Mouse (Mus musculus): ENCODE data around the gene Zfp408. TPM values are rescaled to one million over a fixed set of nuclear protein-coding genes. Genes with fewer than 3 reads are reported as not detected.

Zfp408 gene
- polyA plus RNA-seq, 1 experiment from 2014 or later: 7.5 TPM

DNA sequence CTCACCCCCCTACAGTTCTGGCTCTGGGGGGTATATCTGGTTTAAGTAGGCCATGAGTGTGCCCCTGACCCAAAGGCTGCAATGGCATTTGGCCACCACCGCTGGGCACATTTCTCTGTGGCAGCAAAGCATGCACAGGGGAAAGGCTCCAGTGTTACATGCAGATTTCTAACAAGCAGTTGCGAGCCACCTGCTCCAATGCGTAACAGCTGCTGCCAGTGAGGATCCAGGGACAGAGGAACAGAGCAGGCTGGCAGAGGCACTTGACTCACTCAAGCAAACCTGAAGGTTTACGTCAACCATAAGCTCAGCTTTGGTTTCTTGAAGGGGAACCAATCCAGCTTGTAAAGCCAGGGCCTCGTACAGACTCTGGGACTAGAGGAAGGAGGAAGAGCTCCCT, 25.3 kb upstream of the Zfp408 start:
- H3K4me3 ChIP-seq (ENCODE audit: low read depth, low read length): no peak overlapping the region
- H3K27ac ChIP-seq (ENCODE audit: low read depth, low read length): no peak overlapping the region
- no peaks in the 10 kb centered on the region for H3K9me3 ChIP-seq (replicated peaks; ENCODE audit: control insufficient read depth, low read length)
- DNase-seq (ENCODE audit: low spot score) (no peak), ATAC-seq (no peak)
- no peaks in the 10 kb centered on the region for H3K27me3 ChIP-seq (replicated peaks; ENCODE audit: control insufficient read depth, insufficient read depth, low read length)
- no peak overlapping the region for H3K4me2 ChIP-seq (ENCODE audit: low read length)
- no peaks in the 10 kb centered on the region for H3K4me1 ChIP-seq (ENCODE audit: control insufficient read depth, insufficient read depth, low read length)
- H3K9ac ChIP-seq (ENCODE audit: low read length): no peak overlapping the region
- 91% methylated on average over 5 of the region's 5 CpGs for WGBS
- peaks cover 93% of the 10 kb centered on the region for H3K36me3 ChIP-seq (ENCODE audit: control insufficient read depth, insufficient read depth, low read length)

DNA sequence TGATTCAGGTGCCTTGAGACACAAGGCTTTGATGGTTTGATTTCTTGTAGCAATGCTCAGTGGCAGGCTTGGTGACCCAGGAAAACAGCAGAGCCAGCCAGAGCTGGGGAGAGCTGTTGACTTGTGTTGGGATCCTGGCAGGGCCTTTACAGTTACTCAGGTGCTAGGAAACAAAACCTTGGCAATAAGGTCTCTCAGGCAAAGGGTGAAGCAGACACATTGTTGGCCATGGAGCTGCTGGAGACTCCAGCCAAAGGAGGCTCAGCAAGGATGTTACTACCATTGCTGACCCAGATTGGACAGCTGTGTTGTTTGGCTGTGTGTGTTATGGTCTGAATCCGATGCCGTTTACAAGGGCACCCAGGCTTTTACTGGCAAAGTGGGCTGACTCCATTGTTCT, 24.0 kb upstream of the Zfp408 start:
- no peak for DNase-seq (ENCODE audit: low spot score)
- no peaks in the 10 kb centered on the region for H3K4me1 ChIP-seq (ENCODE audit: control insufficient read depth, insufficient read depth, low read length)
- ATAC-seq: no peak
- no peak overlapping the region for H3K9ac ChIP-seq (ENCODE audit: low read length)
- no peak overlapping the region for H3K4me3 ChIP-seq (ENCODE audit: low read depth, low read length)
- no peak overlapping the region for H3K4me2 ChIP-seq (ENCODE audit: low read length)
- H3K27ac ChIP-seq (ENCODE audit: low read depth, low read length): no peak overlapping the region
- 97% methylated on average over 2 of the region's 2 CpGs for WGBS
- H3K9me3 ChIP-seq (replicated peaks; ENCODE audit: control insufficient read depth, low read length): no peaks in the 10 kb centered on the region
- no peaks in the 10 kb centered on the region for H3K27me3 ChIP-seq (replicated peaks; ENCODE audit: control insufficient read depth, insufficient read depth, low read length)
- peaks cover 94% of the 10 kb centered on the region for H3K36me3 ChIP-seq (ENCODE audit: control insufficient read depth, insufficient read depth, low read length)

- H3K27ac ChIP-seq (ENCODE audit: low read depth, low read length): no peak overlapping the region
- H3K27me3 ChIP-seq (replicated peaks; ENCODE audit: control insufficient read depth, insufficient read depth, low read length): no peaks in the 10 kb centered on the region
- no peaks in the 10 kb centered on the region for H3K9me3 ChIP-seq (replicated peaks; ENCODE audit: control insufficient read depth, low read length)
- no peaks in the 10 kb centered on the region for H3K4me1 ChIP-seq (ENCODE audit: control insufficient read depth, insufficient read depth, low read length)
- ATAC-seq: no peak
- H3K4me2 ChIP-seq (ENCODE audit: low read length): no peak overlapping the region
- H3K9ac ChIP-seq (ENCODE audit: low read length): no peak overlapping the region
- H3K4me3 ChIP-seq (ENCODE audit: low read depth, low read length): no peak overlapping the region
- H3K36me3 ChIP-seq (ENCODE audit: control insufficient read depth, insufficient read depth, low read length): peaks cover 83% of the 10 kb centered on the region
- WGBS: 89% methylated on average over 6 of the region's 6 CpGs
- no peak for DNase-seq (ENCODE audit: low spot score)
These were observed 20.4 kb upstream of the Zfp408 start for GRCm38 (mm10) chr2:91670038-91670437.

- Histone ChIP-seq H3K9ac (ENCODE audit: low read length) (no peak overlapping the region), H3K9me3 (replicated peaks; ENCODE audit: control insufficient read depth, low read length) (no peaks in the 10 kb centered on the region), H3K36me3 (ENCODE audit: control insufficient read depth, insufficient read depth, low read length) (peaks cover 85% of the 10 kb centered on the region), H3K4me2 (ENCODE audit: low read length) (no peak overlapping the region), H3K4me1 (ENCODE audit: control insufficient read depth, insufficient read depth, low read length) (no peaks in the 10 kb centered on the region), H3K27me3 (replicated peaks; ENCODE audit: control insufficient read depth, insufficient read depth, low read length) (no peaks in the 10 kb centered on the region), H3K27ac (ENCODE audit: low read depth, low read length) (no peak overlapping the region), H3K4me3 (ENCODE audit: low read depth, low read length) (no peak overlapping the region)
- no peak for ATAC-seq
- WGBS: 88% methylated on average over 8 of the region's 8 CpGs
- no peak for DNase-seq (ENCODE audit: low spot score)
These were observed 19.7 kb upstream of the Zfp408 start for GRCm38 (mm10) chr2:91669326-91669725.

GRCm38 (mm10) chr2:91667747-91668146, 18.2 kb upstream of the Zfp408 start:
- Histone ChIP-seq H3K36me3 (ENCODE audit: control insufficient read depth, insufficient read depth, low read length) (peaks cover 85% of the 10 kb centered on the region), H3K27me3 (replicated peaks; ENCODE audit: control insufficient read depth, insufficient read depth, low read length) (no peaks in the 10 kb centered on the region), H3K9me3 (replicated peaks; ENCODE audit: control insufficient read depth, low read length) (no peaks in the 10 kb centered on the region), H3K4me1 (ENCODE audit: control insufficient read depth, insufficient read depth, low read length) (no peaks in the 10 kb centered on the region), H3K27ac (ENCODE audit: low read depth, low read length) (no peak overlapping the region), H3K4me2 (ENCODE audit: low read length) (no peak overlapping the region), H3K4me3 (ENCODE audit: low read depth, low read length) (no peak overlapping the region), H3K9ac (ENCODE audit: low read length) (no peak overlapping the region)
- DNase-seq (ENCODE audit: low spot score): no peak
- no peak for ATAC-seq
- 72% methylated on average over 2 of the region's 2 CpGs for WGBS

GRCm38 (mm10) chr2:91666386-91666910, 16.9 kb upstream of the Zfp408 start:
- Histone ChIP-seq H3K9ac (ENCODE audit: low read length) (no peak overlapping the region), H3K4me3 (ENCODE audit: low read depth, low read length) (no peak overlapping the region), H3K27ac (ENCODE audit: low read depth, low read length) (no peak overlapping the region), H3K36me3 (ENCODE audit: control insufficient read depth, insufficient read depth, low read length) (peaks cover 83% of the 10 kb centered on the region), H3K4me1 (ENCODE audit: control insufficient read depth, insufficient read depth, low read length) (no peaks in the 10 kb centered on the region), H3K9me3 (replicated peaks; ENCODE audit: control insufficient read depth, low read length) (no peaks in the 10 kb centered on the region), H3K4me2 (ENCODE audit: low read length) (no peak overlapping the region), H3K27me3 (replicated peaks; ENCODE audit: control insufficient read depth, insufficient read depth, low read length) (no peaks in the 10 kb centered on the region)
- ATAC-seq (no peak), DNase-seq (ENCODE audit: low spot score) (no peak)
- WGBS: 95% methylated on average over 6 of the region's 6 CpGs

GRCm38 (mm10) chr2:91664780-91665179, 15.2 kb upstream of the Zfp408 start:
- DNase-seq (ENCODE audit: low spot score): no peak
- peaks cover 73% of the 10 kb centered on the region for H3K36me3 ChIP-seq (ENCODE audit: control insufficient read depth, insufficient read depth, low read length)
- H3K27me3 ChIP-seq (replicated peaks; ENCODE audit: control insufficient read depth, insufficient read depth, low read length): no peaks in the 10 kb centered on the region
- no peaks in the 10 kb centered on the region for H3K4me1 ChIP-seq (ENCODE audit: control insufficient read depth, insufficient read depth, low read length)
- ATAC-seq: no peak
- no peaks in the 10 kb centered on the region for H3K9me3 ChIP-seq (replicated peaks; ENCODE audit: control insufficient read depth, low read length)
- no peak overlapping the region for H3K9ac ChIP-seq (ENCODE audit: low read length)
- no peak overlapping the region for H3K4me2 ChIP-seq (ENCODE audit: low read length)
- H3K4me3 ChIP-seq (ENCODE audit: low read depth, low read length): no peak overlapping the region
- H3K27ac ChIP-seq (ENCODE audit: low read depth, low read length): no peak overlapping the region

GRCm38 (mm10) chr2:91660981-91661380, 11.4 kb upstream of the Zfp408 start:
- no peak overlapping the region for H3K4me2 ChIP-seq (ENCODE audit: low read length)
- no peak overlapping the region for H3K9ac ChIP-seq (ENCODE audit: low read length)
- H3K4me3 ChIP-seq (ENCODE audit: low read depth, low read length): no peak overlapping the region
- peaks cover 70% of the 10 kb centered on the region for H3K36me3 ChIP-seq (ENCODE audit: control insufficient read depth, insufficient read depth, low read length)
- no peak for ATAC-seq
- WGBS: 93% methylated on average over 6 of the region's 6 CpGs
- H3K4me1 ChIP-seq (ENCODE audit: control insufficient read depth, insufficient read depth, low read length): no peaks in the 10 kb centered on the region
- no peaks in the 10 kb centered on the region for H3K27me3 ChIP-seq (replicated peaks; ENCODE audit: control insufficient read depth, insufficient read depth, low read length)
- no peak for DNase-seq (ENCODE audit: low spot score)
- no peaks in the 10 kb centered on the region for H3K9me3 ChIP-seq (replicated peaks; ENCODE audit: control insufficient read depth, low read length)
- no peak overlapping the region for H3K27ac ChIP-seq (ENCODE audit: low read depth, low read length)

- Histone ChIP-seq H3K27ac (ENCODE audit: low read depth, low read length) (no peak overlapping the region), H3K4me3 (ENCODE audit: low read depth, low read length) (no peak overlapping the region), H3K9ac (ENCODE audit: low read length) (no peak overlapping the region), H3K9me3 (replicated peaks; ENCODE audit: control insufficient read depth, low read length) (no peaks in the 10 kb centered on the region), H3K4me1 (ENCODE audit: control insufficient read depth, insufficient read depth, low read length) (no peaks in the 10 kb centered on the region), H3K36me3 (ENCODE audit: control insufficient read depth, insufficient read depth, low read length) (peaks cover 79% of the 10 kb centered on the region), H3K27me3 (replicated peaks; ENCODE audit: control insufficient read depth, insufficient read depth, low read length) (no peaks in the 10 kb centered on the region), H3K4me2 (ENCODE audit: low read length) (no peak overlapping the region)
- DNase-seq (ENCODE audit: low spot score) (no peak), ATAC-seq (no peak)
- WGBS: 95% methylated on average over 8 of the region's 8 CpGs
These were observed 10.1 kb upstream of the Zfp408 start for GRCm38 (mm10) chr2:91659657-91660056.

Measured in forebrain, embryonic 14.5 days (tissue).